Mouse (Mus musculus) embryo, embryonic 11 days (tissue): ENCODE data around the gene Gm32802.
"Not testable (repeated sequence)": the region's sequence is repeated elsewhere in the genome, so short reads cannot be mapped to it uniquely, and the experiment has no call there.

Experiments
- DNase-seq: peaks from one replicate; pipeline ENCODE4 v3.0.0-alpha.2; 2015

Gene Gm32802

DNA sequence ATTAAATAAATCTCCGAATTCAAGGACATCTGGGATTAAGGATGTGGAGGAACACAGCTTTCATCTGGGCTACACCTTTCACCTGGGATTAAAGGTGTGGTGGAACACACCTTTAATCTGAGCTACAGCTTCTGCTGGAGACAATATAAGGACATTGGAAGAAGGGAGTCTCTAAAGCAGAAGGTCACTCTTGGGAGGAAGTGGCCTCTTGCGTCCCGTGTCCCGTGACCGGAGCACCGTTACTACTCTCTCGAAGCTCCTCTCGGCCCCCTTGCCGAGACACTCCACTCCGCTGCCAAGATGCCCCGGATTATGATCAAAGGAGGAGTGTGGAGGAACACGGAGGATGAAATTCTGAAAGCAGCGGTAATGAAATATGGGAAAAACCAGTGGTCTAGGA is at the start of gene Gm32802:
Gene Gm32802 (plus strand): TSS at position 301 of the 400 bp plus-strand sequence.
- not testable (repeated sequence) for DNase-seq

GRCm38 (mm10) chr10:118215719-118216393 is 42.6 kb upstream of the Gm32802 start:
- not testable (repeated sequence) for DNase-seq

- DNase-seq, result not testable (repeated sequence)
These were observed 30.9 kb upstream of the Gm32802 start for GRCm38 (mm10) chr10:118227629-118228028.

GRCm38 (mm10) chr10:118232607-118233006 is 25.9 kb upstream of the Gm32802 start:
- not testable (repeated sequence) for DNase-seq

- not testable (repeated sequence) for DNase-seq
These were observed 17.8 kb upstream of the Gm32802 start, which contains the start of gene Gm32717 for GRCm38 (mm10) chr10:118240680-118241079. Gene Gm32717, minus strand, starts transcription at chr10:118240780.

- DNase-seq, result not testable (repeated sequence)
These were observed 9.4 kb upstream of the Gm32802 start for GRCm38 (mm10) chr10:118249006-118249595.

- peak; percentile 77 for DNase-seq
These were observed 7.6 kb upstream of the Gm32802 start for GRCm38 (mm10) chr10:118250852-118251295.

GRCm38 (mm10) chr10:118268812-118269211 is 10.3 kb downstream of the Gm32802 start:
- not testable (repeated sequence) for DNase-seq

DNA sequence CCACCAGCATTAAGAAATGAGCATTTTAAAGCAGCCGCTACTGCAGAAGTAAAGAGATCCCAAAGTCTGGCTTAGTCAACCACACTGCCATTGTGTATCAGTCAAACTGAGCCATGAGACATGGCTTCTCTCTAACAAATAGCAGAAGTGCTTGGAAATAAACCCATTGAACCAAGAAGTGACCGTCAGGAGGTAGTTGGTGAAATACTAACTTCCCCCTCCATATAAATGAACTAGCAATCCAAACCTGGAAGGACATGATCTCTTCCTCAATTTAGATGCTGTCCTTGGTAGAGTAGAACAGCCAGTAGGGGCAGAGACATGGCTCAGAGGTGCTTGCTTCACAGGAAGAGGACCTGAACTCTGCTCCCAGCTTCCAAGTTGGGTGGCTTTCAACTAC is 12.9 kb downstream of the Gm32802 start:
- DNase-seq, result not testable (repeated sequence)

- not testable (repeated sequence) for DNase-seq
These were observed 19.6 kb downstream of the Gm32802 start for GRCm38 (mm10) chr10:118278069-118278468.

- not testable (repeated sequence) for DNase-seq
These were observed 24.1 kb downstream of the Gm32802 start for GRCm38 (mm10) chr10:118282565-118282964.

GRCm38 (mm10) chr10:118283016-118283415 is 24.5 kb downstream of the Gm32802 start:
- not testable (repeated sequence) for DNase-seq

- DNase-seq, result no peak
These were observed 36.5 kb downstream of the Gm32802 start, which contains the start of gene Iltifb for GRCm38 (mm10) chr10:118294938-118295337. Gene Iltifb, minus strand, starts transcription at chr10:118295038.

DNA sequence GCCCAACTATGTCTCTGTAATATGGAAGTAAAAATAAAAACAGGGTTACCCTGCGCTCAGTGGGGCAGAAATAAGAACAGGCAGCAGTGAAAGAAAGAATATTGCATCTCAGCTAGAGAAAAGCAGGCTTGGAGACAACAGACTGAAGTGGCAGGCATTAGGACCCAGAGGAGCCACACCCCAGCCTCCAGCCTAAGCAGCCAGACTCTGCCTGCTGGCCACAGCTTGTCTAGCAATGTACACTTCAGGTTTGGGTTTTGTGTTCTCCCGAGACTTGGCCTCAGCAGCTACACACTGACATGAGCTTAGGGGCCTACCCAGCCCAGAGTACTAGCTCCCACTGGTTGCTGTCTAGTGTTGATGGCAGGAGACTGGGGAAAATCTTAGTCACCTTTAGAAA is 43.6 kb downstream of the Gm32802 start:
- DNase-seq, result peak; percentile 10
